Mouse (Mus musculus) limb, embryonic 14.5 days (tissue): ENCODE data around the gene Ppp5c. TPM values are rescaled to one million over a fixed set of nuclear protein-coding genes. Genes with fewer than 3 reads are reported as not detected.
A peak's percentile ranks its signal among the peaks of the same experiment; 100 is the strongest.

Experiments used
- ATAC-seq: fragments of 200-750 bp; cut with Nextera tagmentation; 2 replicates; pipeline ENCODE4 v1.8.0; 2017; ENCODE audit warnings: low read depth, moderate number of reproducible peaks, moderate TSS enrichment; ENCODE audit not compliant: low FRiP score
- DNase-seq: peaks from one replicate; pipeline ENCODE4 v3.0.0-alpha.2; 2015; ENCODE audit warnings: low spot score
- H3K27ac ChIP-seq: fragments of 300-500 bp; sonication (generic); replicated peaks from 2 replicates; pipeline ENCODE4 v1.5.1; 2014; ENCODE audit warnings: low read depth, mild to moderate bottlenecking, low read length, moderate library complexity, mixed read lengths
- H3K27me3 ChIP-seq: fragments of 300-500 bp; sonication (generic); 2 replicates; pipeline ENCODE4 v1.6.1; 2014; ENCODE audit warnings: low read length, mixed read lengths; ENCODE audit not compliant: control insufficient read depth, insufficient read depth
- H3K36me3 ChIP-seq: fragments of 300-500 bp; sonication (generic); 2 replicates; pipeline ENCODE4 v1.6.1; 2014; ENCODE audit warnings: mild to moderate bottlenecking, low read length, moderate library complexity, mixed read lengths; ENCODE audit not compliant: control insufficient read depth, insufficient read depth
- H3K4me1 ChIP-seq: fragments of 300-500 bp; sonication (generic); 2 replicates; pipeline ENCODE4 v1.6.1; 2014; ENCODE audit warnings: antibody characterized with exemption, low read length, mixed read lengths; ENCODE audit not compliant: control insufficient read depth, insufficient read depth
- H3K4me2 ChIP-seq: fragments of 300-500 bp; sonication (generic); replicated peaks from 2 replicates; pipeline ENCODE4 v1.6.1; 2014; ENCODE audit warnings: low read depth, mild to moderate bottlenecking, low read length, moderate library complexity; ENCODE audit not compliant: severe bottlenecking
- H3K4me3 ChIP-seq: fragments of 300-500 bp; sonication (generic); replicated peaks from 2 replicates; pipeline ENCODE4 v1.5.1; 2014; ENCODE audit warnings: low read length
- H3K9ac ChIP-seq: fragments of 300-500 bp; sonication (generic); 2 replicates; pipeline ENCODE4 v1.6.1; 2014; ENCODE audit warnings: mild to moderate bottlenecking, low read depth, low read length, moderate library complexity; ENCODE audit not compliant: severe bottlenecking
- H3K9me3 ChIP-seq: fragments of 300-500 bp; sonication (generic); 2 replicates; pipeline ENCODE4 v1.6.1; 2016; ENCODE audit warnings: low read length; ENCODE audit not compliant: control insufficient read depth
- POLR2A ChIP-seq: fragments of 200-500 bp; IDR thresholded peaks from 2 replicates; pipeline ENCODE4 v1.8.0; 2012; ENCODE audit warnings: inconsistent platforms, mild to moderate bottlenecking, moderate library complexity, borderline replicate concordance; ENCODE audit not compliant: insufficient read depth, insufficient read length; ENCODE audit errors: extremely low read depth
- WGBS: fragments of 180-500 bp; shearing (Covaris S2); extraction: QIAGEN DNeasy Blood & Tissue Kit; methylation state at CpG from one replicate; pipeline ENCODE4 v1.1.7; 2014; 5-methylcytosine and 5-hydroxymethylcytosine counted together
- polyA plus RNA-seq, 2 experiments: library from polyadenylated mRNA; depleted of rRNA in 1 of 2; stranded (reverse) in 1 of 2; unstranded in 1 of 2; fragments of >200 nt; fragmentation: Nextera tagmentation in 1 of 2; extraction: Ambion mirVana in 1 of 2; gene quantifications; 2 replicates each; pipeline versions ENCODE4 v1.2.1 to v1.2.3; 2012 to 2014

The Ppp5c gene
- polyA plus RNA-seq, 2 experiments = 100 to 193 TPM

DNA sequence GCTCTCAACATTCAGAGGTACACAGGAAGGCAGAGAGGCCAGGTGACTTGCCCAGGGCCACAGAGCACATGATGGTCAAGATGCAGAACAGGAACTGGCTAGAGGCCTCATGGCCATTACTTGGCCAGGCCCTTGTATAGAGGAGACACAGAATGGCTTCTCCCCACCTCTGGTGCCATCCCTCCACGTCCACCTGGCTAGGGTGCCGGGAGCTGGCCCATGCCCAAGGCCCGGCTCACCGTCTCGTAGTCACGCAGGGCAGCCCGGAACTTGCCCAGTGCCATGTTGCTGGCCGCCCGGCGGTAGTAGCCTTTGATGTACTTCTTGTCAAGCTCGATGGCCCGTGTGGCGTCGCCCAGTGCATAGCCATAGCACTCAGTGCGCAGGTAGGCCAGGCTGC lies 5.5 kb downstream of the Ppp5c start:
- no peak for TF ChIP-seq POLR2A
- Histone ChIP-seq H3K9ac (no peak overlapping the region), H3K4me2 (no peak overlapping the region), H3K9me3 (no peaks in the 10 kb centered on the region), H3K27me3 (no peaks in the 10 kb centered on the region), H3K27ac (no peak overlapping the region), H3K36me3 (peaks cover 52% of the 10 kb centered on the region), H3K4me3 (no peak overlapping the region), H3K4me1 (peaks cover 25% of the 10 kb centered on the region)
- DNase-seq (no peak), ATAC-seq (no peak)
- WGBS = 96% methylated on average over 15 of the region's 15 CpGs

DNA sequence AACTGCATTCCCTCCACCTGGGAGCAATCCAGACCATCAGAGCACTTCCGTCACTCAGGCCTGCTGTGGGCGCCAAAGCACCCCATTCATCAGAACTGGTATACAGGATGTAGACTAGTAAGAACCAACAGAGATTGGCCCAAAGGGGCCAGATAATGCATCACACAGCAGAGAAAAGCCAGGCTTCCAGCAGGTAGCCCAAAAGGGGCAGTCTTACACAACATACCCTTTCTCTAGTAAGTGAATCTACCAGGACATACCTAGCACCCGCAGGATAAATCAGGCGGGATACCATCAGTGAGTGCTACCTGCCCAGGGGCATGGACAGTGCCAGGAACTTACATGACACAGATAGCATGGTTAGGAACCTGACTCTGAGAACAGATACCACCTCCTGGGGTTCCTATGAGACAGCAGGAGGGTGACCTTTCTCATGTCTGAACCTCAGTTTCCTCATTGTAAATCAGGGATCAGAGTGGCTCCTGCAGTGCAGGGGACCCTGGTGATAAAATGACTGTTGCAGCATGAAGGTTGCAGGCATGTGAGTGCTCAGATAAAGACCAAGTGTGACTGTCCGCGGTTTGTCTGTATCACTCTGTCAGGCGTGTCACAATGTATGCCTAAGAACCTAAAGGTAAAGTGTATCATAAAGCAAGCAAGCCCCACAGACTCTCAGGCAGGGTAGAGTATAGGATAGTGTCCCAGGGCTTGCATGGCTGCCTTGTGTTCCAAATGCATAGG lies 8.1 kb downstream of the Ppp5c start:
- ATAC-seq (no peak), DNase-seq (no peak)
- Histone ChIP-seq H3K4me3 (no peak overlapping the region), H3K27ac (no peak overlapping the region), H3K4me1 (peaks cover 5% of the 10 kb centered on the region), H3K36me3 (peaks cover 68% of the 10 kb centered on the region), H3K9me3 (no peaks in the 10 kb centered on the region), H3K9ac (no peak overlapping the region), H3K4me2 (no peak overlapping the region), H3K27me3 (no peaks in the 10 kb centered on the region)
- TF ChIP-seq POLR2A = no peak
- 85% methylated on average over 7 of the region's 7 CpGs for WGBS

DNA sequence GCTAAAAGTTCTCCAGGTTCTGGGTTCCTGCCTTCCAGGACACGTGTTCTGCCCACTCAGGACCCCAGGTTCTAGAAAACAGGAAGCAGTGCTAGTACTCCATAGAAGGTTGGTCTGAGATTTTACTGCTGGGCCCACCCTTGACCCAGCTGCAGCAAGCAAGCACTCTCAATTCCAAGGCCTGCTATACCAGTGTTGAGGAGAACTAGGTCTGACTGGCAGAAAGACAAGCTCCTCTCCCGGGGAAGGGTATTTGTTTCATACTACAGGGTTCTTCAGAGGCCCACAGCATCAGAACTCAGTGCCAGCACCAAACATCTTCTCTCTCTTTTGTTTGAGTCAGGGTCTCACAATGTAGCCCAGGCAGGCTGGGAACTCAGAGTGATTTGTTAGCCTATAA lies 9.8 kb downstream of the Ppp5c start:
- peaks cover 73% of the 10 kb centered on the region for H3K36me3 ChIP-seq
- H3K9ac ChIP-seq = no peak overlapping the region
- no peak overlapping the region for H3K4me2 ChIP-seq
- H3K4me1 ChIP-seq = peaks cover 2% of the 10 kb centered on the region; the same call in 1 of the 2 replicates
- DNase-seq = no peak
- no peak overlapping the region for H3K27ac ChIP-seq
- no peak for ATAC-seq
- no peak for TF ChIP-seq POLR2A
- H3K27me3 ChIP-seq = no peaks in the 10 kb centered on the region
- no peaks in the 10 kb centered on the region for H3K9me3 ChIP-seq
- no peak overlapping the region for H3K4me3 ChIP-seq
- 91% methylated on average over 2 of the region's 2 CpGs for WGBS

DNA sequence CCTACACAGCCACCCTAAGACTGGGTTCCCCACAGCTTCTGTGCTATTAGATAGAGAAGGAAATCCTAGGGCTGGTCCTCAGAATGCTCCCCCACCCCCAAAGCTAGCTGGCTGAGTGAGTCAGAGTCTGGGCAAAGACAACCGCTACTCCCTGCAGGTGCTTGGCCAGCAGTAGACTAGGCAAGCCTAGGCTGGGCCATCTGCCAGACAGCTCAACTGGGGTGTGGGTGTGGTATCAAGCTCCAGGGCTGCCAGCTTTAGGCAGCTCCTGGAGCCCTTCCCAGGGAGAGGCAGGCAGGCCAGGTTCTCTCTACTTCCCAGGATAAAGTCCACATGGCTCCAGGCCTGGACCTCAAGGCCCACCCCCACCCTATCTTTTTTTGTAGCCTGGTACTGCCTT lies 10.7 kb downstream of the Ppp5c start:
- Histone ChIP-seq H3K4me2 (no peak overlapping the region), H3K4me3 (no peak overlapping the region), H3K27me3 (no peaks in the 10 kb centered on the region), H3K9me3 (no peaks in the 10 kb centered on the region), H3K27ac (no peak overlapping the region), H3K9ac (no peak overlapping the region), H3K4me1 (peaks cover 2% of the 10 kb centered on the region; the same call in 1 of the 2 replicates), H3K36me3 (peaks cover 74% of the 10 kb centered on the region)
- ATAC-seq = peak; percentile 73
- WGBS = 75% methylated on average over 1 of the region's 1 CpGs
- peak; percentile 91 for DNase-seq
- no peak for TF ChIP-seq POLR2A

DNA sequence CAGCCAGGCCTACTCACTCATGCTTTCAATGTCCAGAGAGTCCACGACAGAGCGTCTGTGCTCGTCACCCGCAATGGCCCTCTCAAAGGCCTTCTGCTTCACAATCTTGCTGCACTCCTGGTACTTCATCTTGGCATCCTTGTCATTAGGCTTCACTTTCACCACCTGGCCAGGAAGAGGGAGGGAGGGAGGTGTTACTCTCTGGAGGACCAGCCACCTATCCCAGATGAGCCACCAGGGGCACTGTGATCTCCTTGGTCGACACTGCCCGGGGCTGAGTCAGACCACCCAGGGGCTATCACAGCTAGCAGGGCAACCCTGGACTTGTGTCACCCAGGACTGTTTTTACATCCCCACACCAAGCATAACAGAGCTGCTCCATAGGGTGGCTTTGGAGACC lies 12.3 kb downstream of the Ppp5c start:
- TF ChIP-seq POLR2A = no peak
- DNase-seq = no peak
- 78% methylated on average over 6 of the region's 6 CpGs for WGBS
- H3K27me3 ChIP-seq = no peaks in the 10 kb centered on the region
- H3K36me3 ChIP-seq = peaks cover 74% of the 10 kb centered on the region
- H3K9me3 ChIP-seq = no peaks in the 10 kb centered on the region
- no peak overlapping the region for H3K4me2 ChIP-seq
- no peak overlapping the region for H3K9ac ChIP-seq
- no peak overlapping the region for H3K27ac ChIP-seq
- no peak overlapping the region for H3K4me3 ChIP-seq
- no peak for ATAC-seq
- peaks cover 2% of the 10 kb centered on the region; the same call in 1 of the 2 replicates for H3K4me1 ChIP-seq
